Mouse (Mus musculus) thymus, postnatal 14 days (tissue): ENCODE data around the gene Cutc.

Source experiments
- DNase-seq: peaks from one replicate; pipeline ENCODE4 v3.0.0; 2021

Cutc gene

DNA sequence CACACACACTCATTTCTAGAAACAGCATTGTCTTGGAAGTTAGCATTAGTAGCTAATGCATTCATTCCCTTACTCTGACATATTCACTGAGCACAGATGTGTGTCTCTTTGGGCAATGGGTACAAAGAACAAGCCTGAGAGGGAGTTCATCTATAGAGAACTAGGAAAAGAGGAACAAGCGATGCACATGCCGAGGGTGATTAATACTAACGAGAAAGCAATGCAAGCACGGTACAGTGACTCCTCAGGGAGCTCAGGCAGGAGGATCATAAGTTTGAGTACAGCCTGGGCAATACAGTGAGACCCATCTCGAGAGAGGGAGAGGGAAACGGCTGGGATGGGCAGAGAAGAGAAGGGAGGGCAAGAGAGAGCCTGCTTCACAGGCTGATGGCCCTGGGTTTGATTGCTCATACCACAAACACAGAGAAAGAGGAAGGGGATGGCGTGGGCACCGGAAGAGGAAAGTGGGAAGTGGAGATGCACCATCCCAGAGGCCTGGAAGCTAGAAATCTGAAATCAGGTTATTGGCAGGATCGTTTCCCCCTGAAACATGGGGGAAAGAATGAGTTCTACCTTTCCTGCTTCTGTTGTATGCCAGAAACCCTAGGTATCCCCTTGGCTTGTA lies 48.7 kb downstream of the Cutc start:
- DNase-seq: no peak

DNA sequence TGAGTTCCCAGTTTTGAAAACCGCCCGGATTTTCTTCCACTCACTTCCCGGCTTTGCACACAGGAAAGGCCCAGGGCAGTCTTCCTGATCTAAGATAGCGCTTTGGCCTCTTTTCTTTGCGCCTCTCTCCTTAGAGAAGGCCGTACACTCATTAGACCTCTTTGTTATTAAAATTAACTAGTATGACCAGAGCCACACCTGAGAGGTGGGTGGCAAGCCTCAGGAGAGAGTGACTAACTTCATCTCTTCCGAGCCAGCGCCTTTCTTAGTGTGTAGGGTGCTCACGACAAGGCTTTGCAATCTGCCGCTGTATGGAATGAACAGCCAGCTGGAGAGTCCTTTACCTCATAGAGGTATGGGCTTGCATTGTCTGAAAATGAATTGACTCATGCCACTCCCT lies 51.1 kb downstream of the Cutc start:
- no peak for DNase-seq

DNA sequence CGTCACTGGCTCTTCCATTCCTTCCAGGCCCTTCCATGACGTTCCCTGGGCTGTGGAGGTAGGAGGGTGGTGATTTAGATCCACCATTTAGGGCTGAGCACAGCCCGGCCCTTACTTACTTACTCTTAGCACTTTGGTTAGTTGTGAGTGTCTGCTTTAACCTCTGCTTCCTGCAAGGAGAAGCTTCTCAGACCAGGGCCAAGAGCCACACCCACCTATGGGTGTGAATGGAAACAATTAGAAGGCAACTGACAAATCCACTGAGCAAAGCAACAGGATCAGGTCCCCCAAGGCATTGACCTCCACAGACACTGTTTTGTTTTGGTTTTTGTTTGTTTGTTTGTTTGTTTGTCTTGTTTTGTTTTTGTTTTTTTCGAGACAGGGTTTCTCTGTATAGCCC lies 56.5 kb downstream of the Cutc start:
- no peak for DNase-seq

DNA sequence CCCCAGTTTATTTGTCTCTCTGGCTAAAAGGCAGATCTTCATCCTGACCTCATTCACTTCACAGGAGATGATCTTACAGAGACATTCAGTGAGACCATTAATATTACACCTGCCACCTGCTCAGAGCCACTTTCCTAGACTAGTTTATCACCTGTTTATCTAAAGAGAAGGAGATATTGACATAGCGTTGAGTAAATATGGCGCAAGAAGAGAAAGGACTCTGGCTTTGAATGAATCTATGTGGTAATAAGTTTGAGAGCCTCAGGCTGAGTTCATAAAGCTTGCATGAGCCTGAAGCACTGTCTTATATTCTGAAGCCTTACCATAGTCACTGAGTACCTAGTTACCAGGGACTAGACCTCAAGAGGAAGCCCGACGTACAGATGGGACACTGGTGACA lies 58.6 kb downstream of the Cutc start:
- no peak for DNase-seq

DNA sequence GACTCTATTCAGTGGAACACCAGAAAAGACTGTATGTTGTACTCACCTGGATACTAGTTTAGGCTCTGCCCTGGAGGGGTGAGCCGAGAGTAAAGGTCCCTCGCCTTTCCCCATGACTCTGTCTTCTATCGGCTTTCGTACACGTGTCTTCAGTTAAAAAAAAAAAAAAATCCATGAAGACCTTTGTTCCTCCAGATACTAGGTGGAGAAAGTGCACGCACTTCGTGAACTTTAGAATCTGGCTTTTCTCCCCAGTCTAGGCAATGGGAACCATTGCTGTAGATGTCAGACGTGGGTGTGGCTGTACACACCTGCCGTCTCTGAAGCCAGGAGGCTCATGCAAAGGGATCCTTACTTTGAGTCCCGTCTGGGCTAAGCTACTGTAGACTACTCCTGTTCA lies 60.5 kb downstream of the Cutc start:
- DNase-seq: no peak

DNA sequence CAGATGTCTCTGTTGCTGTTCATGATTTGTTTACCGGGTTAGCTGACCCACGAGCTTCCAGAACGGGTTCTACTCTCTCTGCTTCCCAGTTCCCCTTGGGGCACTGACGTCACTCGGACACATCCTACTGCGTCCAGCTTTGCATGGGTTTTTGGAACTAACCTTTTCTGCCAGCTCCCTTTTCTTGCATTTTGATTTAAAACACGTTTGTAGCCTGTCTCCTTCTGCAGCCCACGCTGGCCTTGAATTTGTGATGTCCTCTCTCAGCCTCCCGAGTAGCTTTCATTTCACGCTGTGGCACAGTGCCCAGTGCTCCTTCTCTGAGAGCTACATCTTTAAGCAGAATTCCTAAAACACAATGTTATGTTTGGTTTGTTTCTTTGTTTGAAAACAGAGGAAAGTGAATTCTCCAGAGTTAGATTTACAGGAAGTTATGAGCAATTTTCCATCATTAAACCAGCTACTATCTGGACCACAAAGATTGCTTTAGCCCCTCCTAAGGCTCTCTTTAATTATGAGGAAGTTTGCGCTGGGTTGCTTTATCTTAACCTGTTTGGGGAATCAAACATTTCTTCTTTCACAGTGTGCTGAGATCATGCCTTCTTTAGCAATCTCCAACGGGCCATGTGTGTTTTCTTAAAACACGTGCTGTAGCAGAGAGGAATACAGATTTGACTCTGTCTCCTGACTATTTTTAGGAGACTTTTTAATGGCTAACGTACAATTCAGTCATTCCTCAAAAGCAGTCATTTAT lies 63.0 kb downstream of the Cutc start:
- no peak for DNase-seq
